Mouse (Mus musculus) MEL (cell line): ENCODE measurements around the gene Acod1. TPM values are rescaled to one million over a fixed set of nuclear protein-coding genes. Genes with fewer than 3 reads are reported as not detected.

Experiments used
- DNase-seq: peaks from one replicate; pipeline ENCODE4 v3.0.0; 2011; ENCODE audit warnings: low read depth, low spot score
- H3K27ac ChIP-seq: 2 replicates; pipeline ENCODE4 v1.5.1; 2012; ENCODE audit warnings: low read depth, mild to moderate bottlenecking, control low read depth, low read length, moderate library complexity; ENCODE audit not compliant: control insufficient read depth
- H3K27me3 ChIP-seq, 2 experiments: fragments of 150-350 bp in 1 of 2; sonication (generic) in 1 of 2; 2 replicates each; pipeline ENCODE4 v1.6.1; 2012; ENCODE audit warnings: low read length in 2 of 2, mild to moderate bottlenecking in 2 of 2, improper control_type of control experiment in 1 of 2, moderate library complexity in 1 of 2; ENCODE audit not compliant: insufficient read depth in 2 of 2, control insufficient read depth in 1 of 2
- H3K36me3 ChIP-seq, 2 experiments: 2 replicates each; pipeline ENCODE4 v1.6.1; 2012 to 2014; ENCODE audit warnings: low read length in 2 of 2, improper control_type of control experiment in 1 of 2, inconsistent platforms in 1 of 2, mild to moderate bottlenecking in 1 of 2; ENCODE audit not compliant: insufficient read depth in 2 of 2, control insufficient read depth in 1 of 2
- H3K4me1 ChIP-seq, 2 experiments: fragments of 150-350 bp in 1 of 2; sonication (generic) in 1 of 2; 2 replicates each; pipeline ENCODE4 v1.6.1; 2012; ENCODE audit warnings: low read length in 2 of 2, improper control_type of control experiment in 1 of 2, mild to moderate bottlenecking in 1 of 2; ENCODE audit not compliant: insufficient read depth in 2 of 2, control insufficient read depth in 1 of 2
- H3K4me3 ChIP-seq, 2 experiments: fragments of 150-350 bp in 1 of 2; sonication (generic) in 1 of 2; 2 replicates each; pipeline ENCODE4 v1.5.1; 2012; ENCODE audit warnings: low read depth in 2 of 2, low read length in 2 of 2, mild to moderate bottlenecking in 2 of 2, moderate library complexity in 2 of 2, control low read depth in 1 of 2, improper control_type of control experiment in 1 of 2; ENCODE audit not compliant: control insufficient read depth in 1 of 2, insufficient read depth in 1 of 2
- H3K79me2 ChIP-seq: 2 replicates; pipeline ENCODE4 v1.6.1; 2012; ENCODE audit warnings: mild to moderate bottlenecking, low read length, moderate library complexity; ENCODE audit not compliant: control insufficient read depth, poor library complexity, insufficient read depth
- H3K9ac ChIP-seq: 2 replicates; pipeline ENCODE4 v1.6.1; 2012; ENCODE audit warnings: low read depth, mild to moderate bottlenecking, control low read depth, low read length, moderate library complexity; ENCODE audit not compliant: control insufficient read depth, poor library complexity, severe bottlenecking
- H3K9me3 ChIP-seq: fragments of 150-350 bp; sonication (generic); replicated peaks from 2 replicates; pipeline ENCODE4 v1.6.1; 2012; ENCODE audit warnings: mild to moderate bottlenecking, low read length, improper control_type of control experiment, moderate library complexity; ENCODE audit not compliant: insufficient read depth
- BHLHE40 ChIP-seq: IDR thresholded peaks from 2 replicates; pipeline ENCODE4 v1.6.1; 2012; ENCODE audit warnings: low read depth, mild to moderate bottlenecking, inconsistent platforms, low read length, improper control_type of control experiment, borderline replicate concordance
- CHD1 ChIP-seq: IDR thresholded peaks from 2 replicates; pipeline ENCODE4 v1.6.1; 2012; ENCODE audit warnings: low read depth, mild to moderate bottlenecking, inconsistent platforms, low read length, improper control_type of control experiment
- CHD2 ChIP-seq: IDR thresholded peaks from 2 replicates; pipeline ENCODE4 v1.6.1; 2011; ENCODE audit warnings: low read length, improper control_type of control experiment
- ETS1 ChIP-seq: IDR thresholded peaks from 2 replicates; pipeline ENCODE4 v1.6.1; 2012; ENCODE audit warnings: low read depth, mild to moderate bottlenecking, inconsistent platforms, low read length, improper control_type of control experiment, moderate library complexity
- GABPA ChIP-seq: IDR thresholded peaks from 2 replicates; pipeline ENCODE4 v1.6.1; 2012; ENCODE audit warnings: low read depth, mild to moderate bottlenecking, inconsistent platforms, low read length, improper control_type of control experiment, moderate library complexity
- GATA1 ChIP-seq: IDR thresholded peaks from 2 replicates; pipeline ENCODE4 v1.6.1; 2011; ENCODE audit warnings: low read depth, low read length, improper control_type of control experiment
- JUND ChIP-seq: IDR thresholded peaks from 2 replicates; pipeline ENCODE4 v1.6.1; 2011; ENCODE audit warnings: low read depth, mild to moderate bottlenecking, improper control_type of control experiment, low read length
- MAFK ChIP-seq: IDR thresholded peaks from 2 replicates; pipeline ENCODE4 v1.6.1; 2011; ENCODE audit warnings: low read depth, mild to moderate bottlenecking, low read length, improper control_type of control experiment, borderline replicate concordance
- MAZ ChIP-seq: IDR thresholded peaks from 2 replicates; pipeline ENCODE4 v1.6.1; 2012; ENCODE audit warnings: low read depth, mild to moderate bottlenecking, inconsistent platforms, low read length, improper control_type of control experiment
- MEF2A ChIP-seq: IDR thresholded peaks from 2 replicates; pipeline ENCODE4 v1.6.1; 2014; ENCODE audit warnings: low read depth, mild to moderate bottlenecking, inconsistent platforms, low read length, improper control_type of control experiment; ENCODE audit not compliant: poor library complexity, insufficient replicate concordance, severe bottlenecking; ENCODE audit errors: extremely low read depth
- NRF1 ChIP-seq: IDR thresholded peaks from 2 replicates; pipeline ENCODE4 v1.6.1; 2014; ENCODE audit warnings: low read depth, mild to moderate bottlenecking, inconsistent platforms, low read length, improper control_type of control experiment, moderate library complexity; ENCODE audit not compliant: poor library complexity, insufficient read depth, severe bottlenecking
- POLR2AphosphoS5 ChIP-seq: IDR thresholded peaks from 2 replicates; pipeline ENCODE4 v1.6.1; 2012; ENCODE audit warnings: low read depth, borderline replicate concordance, mild to moderate bottlenecking, inconsistent platforms, low read length, moderate library complexity, mixed read lengths
- RCOR1 ChIP-seq: IDR thresholded peaks from 2 replicates; pipeline ENCODE4 v1.6.1; 2012; ENCODE audit warnings: low read depth, mild to moderate bottlenecking, inconsistent platforms, low read length, improper control_type of control experiment
- SIN3A ChIP-seq: IDR thresholded peaks from 2 replicates; pipeline ENCODE4 v1.6.1; 2012; ENCODE audit warnings: low read length, improper control_type of control experiment, inconsistent platforms
- SMC3 ChIP-seq: IDR thresholded peaks from 2 replicates; pipeline ENCODE4 v1.6.1; 2011; ENCODE audit warnings: low read depth, low read length, improper control_type of control experiment
- TCF12 ChIP-seq: IDR thresholded peaks from 2 replicates; pipeline ENCODE4 v1.6.1; 2014; ENCODE audit warnings: low read depth, mild to moderate bottlenecking, inconsistent platforms, low read length, improper control_type of control experiment, moderate library complexity
- UBTF ChIP-seq: IDR thresholded peaks from 2 replicates; pipeline ENCODE4 v1.6.1; 2012; ENCODE audit warnings: low read depth, mild to moderate bottlenecking, inconsistent platforms, low read length, improper control_type of control experiment, moderate library complexity, borderline replicate concordance; ENCODE audit not compliant: insufficient read depth
- USF2 ChIP-seq, 2 experiments: IDR thresholded peaks; 2 replicates each; pipeline ENCODE4 v1.6.1; 2011 to 2012; ENCODE audit warnings: improper control_type of control experiment in 2 of 2, low read length in 2 of 2, borderline replicate concordance in 1 of 2, inconsistent platforms in 1 of 2, low read depth in 1 of 2, mild to moderate bottlenecking in 1 of 2; ENCODE audit not compliant: insufficient read depth in 1 of 2
- ZC3H11A ChIP-seq: IDR thresholded peaks from 2 replicates; pipeline ENCODE4 v1.6.1; 2012; ENCODE audit warnings: low read depth, mild to moderate bottlenecking, inconsistent platforms, low read length, improper control_type of control experiment
- ZMIZ1 ChIP-seq: IDR thresholded peaks from 2 replicates; pipeline ENCODE4 v1.6.1; 2012; ENCODE audit warnings: low read depth, mild to moderate bottlenecking, inconsistent platforms, low read length, improper control_type of control experiment, moderate library complexity
- ZNF384 ChIP-seq: IDR thresholded peaks from 2 replicates; pipeline ENCODE4 v1.6.1; 2012; ENCODE audit warnings: low read depth, mild to moderate bottlenecking, inconsistent platforms, low read length, improper control_type of control experiment
- polyA plus RNA-seq, 2 experiments: library from polyadenylated mRNA; stranded (reverse) in 1 of 2; unstranded in 1 of 2; fragments of >175 nt in 1 of 2; fragments of >200 nt in 1 of 2; gene quantifications; 2 replicates each; pipeline versions ENCODE4 v1.2.1 to v1.2.4; 2012; ENCODE audit warnings: low replicate concordance in 2 of 2, low read depth in 1 of 2; ENCODE audit not compliant: insufficient read length in 2 of 2, insufficient read depth in 1 of 2, missing spikeins in 1 of 2
- total RNA-seq: library from RNA; depleted of rRNA; stranded (reverse); fragments of 300-350 nt; gene quantifications from 2 replicates; pipeline ENCODE4 v1.2.3, GENCODE M21; 2012

Acod1 gene
- total and polyA plus RNA-seq, 3 experiments, result not detected

DNA sequence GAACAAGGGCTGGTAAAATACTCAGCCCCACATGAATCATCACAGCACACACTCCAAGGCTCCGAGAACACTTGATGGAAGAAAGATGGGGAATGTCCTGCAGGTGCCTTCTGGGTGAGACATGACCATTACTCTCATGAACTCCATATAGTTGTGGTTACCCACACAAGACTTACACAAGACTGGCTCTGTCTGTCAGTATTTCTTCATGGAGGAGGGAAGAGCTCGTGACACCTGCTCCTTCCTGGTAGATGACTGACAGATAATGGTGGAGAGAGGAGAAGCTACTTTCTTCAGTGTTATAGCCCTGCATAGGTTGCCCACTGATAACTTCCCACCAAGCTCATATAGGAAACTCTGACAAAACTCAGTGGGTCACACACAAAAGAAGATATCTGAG, 17.6 kb upstream of the Acod1 start:
- Histone ChIP-seq H3K36me3 (no peaks in the 10 kb centered on the region), H3K27ac (no peak overlapping the region), H3K27me3 (no peaks in the 10 kb centered on the region), H3K4me1 (no peaks in the 10 kb centered on the region), H3K79me2 (no peaks in the 10 kb centered on the region), H3K9me3 (no peaks in the 10 kb centered on the region), H3K4me3 (no peak overlapping the region), H3K9ac (no peak overlapping the region)
- DNase-seq, result no peak
- TF ChIP-seq UBTF, result no peak
- TF ChIP-seq RCOR1, result no peak
- TF ChIP-seq CHD2, result no peak
- no peak for TF ChIP-seq ZC3H11A
- TF ChIP-seq CHD1, result no peak
- no peak for TF ChIP-seq GATA1
- no peak for TF ChIP-seq TCF12
- TF ChIP-seq NRF1, result no peak
- TF ChIP-seq MAFK, result no peak
- no peak for TF ChIP-seq MAZ
- TF ChIP-seq USF2 (IDR thresholded peaks at IDR 0.05; ENCODE audit: borderline replicate concordance in 1 of 2, insufficient read depth in 1 of 2, low read depth in 1 of 2, low read length in 2 of 2), result no peak
- TF ChIP-seq MEF2A, result no peak
- no peak for TF ChIP-seq BHLHE40
- TF ChIP-seq ZMIZ1, result no peak
- no peak for TF ChIP-seq SMC3
- no peak for TF ChIP-seq GABPA
- TF ChIP-seq SIN3A, result no peak
- TF ChIP-seq JUND, result no peak
- no peak for TF ChIP-seq ZNF384
- TF ChIP-seq POLR2AphosphoS5, result no peak

DNA sequence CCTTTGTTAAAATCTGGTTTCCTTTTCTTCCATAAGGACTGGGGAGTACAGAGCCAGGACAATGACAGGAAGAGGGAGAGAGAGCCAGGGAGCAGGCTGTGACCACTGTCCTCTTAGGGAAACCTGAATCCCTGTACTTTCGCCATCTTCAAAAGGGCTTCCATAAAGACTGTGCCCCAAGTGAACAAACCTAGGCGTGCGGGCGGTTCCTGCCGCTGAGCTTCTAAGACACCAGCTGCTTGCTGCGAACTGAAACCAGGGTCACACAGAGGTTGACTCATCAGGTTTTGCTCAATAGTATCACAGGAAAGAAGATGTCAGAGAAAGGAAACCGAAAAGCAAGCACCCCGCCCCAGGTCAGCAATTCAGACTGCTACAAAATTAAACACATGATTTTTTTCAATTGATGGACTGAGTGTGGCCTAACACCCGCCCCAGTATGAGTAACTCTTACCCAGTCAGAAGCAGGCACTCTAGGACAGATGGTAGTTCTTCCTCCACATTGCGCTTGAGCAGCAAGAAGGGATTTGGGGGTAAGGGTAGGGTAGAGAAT, 13.4 kb upstream of the Acod1 start:
- Histone ChIP-seq H3K27me3 (no peaks in the 10 kb centered on the region), H3K9ac (no peak overlapping the region), H3K4me3 (no peak overlapping the region), H3K27ac (no peak overlapping the region), H3K4me1 (no peaks in the 10 kb centered on the region), H3K79me2 (no peaks in the 10 kb centered on the region), H3K36me3 (no peaks in the 10 kb centered on the region), H3K9me3 (no peaks in the 10 kb centered on the region)
- no peak for DNase-seq
- no peak for TF ChIP-seq ETS1
